ENCODE assay signal across 17 mouse cellular contexts in genomic region chr2:154971919-154972692, GRCm38 (mm10). TPM values are rescaled to one million over a fixed set of nuclear protein-coding genes. Genes with fewer than 3 reads are reported as not detected.
DNase-seq lines count a peak whose midpoint lies in the region; ATAC-seq lines count a peak whose summit lies in the region.
"Had no signal": no experiment of that assay in that cellular context is flagged by ENCODE, and none has a peak within 500 bp of the region (broad histone marks: within the 10 kb centered on the region; RNA-seq: fewer than 3 reads in every experiment).

No protein-coding gene starts in this region.

- no peaks in the 10 kb centered on the region for H3K36me3 ChIP-seq in lung, embryonic 16.5 days (ENCODE audit: control insufficient read depth, insufficient read depth, low read length)
- no peaks in the 10 kb centered on the region for H3K36me3 ChIP-seq in stomach, embryonic 14.5 days (ENCODE audit: control insufficient read depth, insufficient read depth, low read length)
- H3K36me3 ChIP-seq: G1E; hindbrain, embryonic 13.5 days had no signal

- WGBS in lung, embryonic 16.5 days = 13% methylated on average over 18 of the region's 18 CpGs
- WGBS in stomach, embryonic 14.5 days = 31% methylated on average over 18 of the region's 18 CpGs

- no peak overlapping the region for H3K9ac ChIP-seq in lung, embryonic 16.5 days (ENCODE audit: low read length)
- no peak overlapping the region for H3K9ac ChIP-seq in stomach, embryonic 14.5 days (replicated peaks; ENCODE audit: low read depth, low read length)
- H3K9ac ChIP-seq: hindbrain, embryonic 13.5 days had no signal

- no peaks in the 10 kb centered on the region for H3K27me3 ChIP-seq in lung, embryonic 16.5 days (ENCODE audit: control insufficient read depth, insufficient read depth, low read depth, low read length)
- H3K27me3 ChIP-seq in stomach, embryonic 14.5 days (ENCODE audit: control insufficient read depth, insufficient read depth, low read length) = no peaks in the 10 kb centered on the region
- H3K27me3 ChIP-seq: hindbrain, embryonic 13.5 days had no signal

- H3K9me3 ChIP-seq in lung, embryonic 16.5 days (ENCODE audit: control insufficient read depth, low read length) = no peaks in the 10 kb centered on the region
- H3K9me3 ChIP-seq in stomach, embryonic 14.5 days (ENCODE audit: control insufficient read depth, low read depth, low read length) = no peaks in the 10 kb centered on the region
- H3K9me3 ChIP-seq: G1E; hindbrain, embryonic 13.5 days had no signal

- peak overlapping the region; percentile 45 for H3K4me2 ChIP-seq in lung, embryonic 16.5 days (ENCODE audit: low read depth, low read length)
- H3K4me2 ChIP-seq in stomach, embryonic 14.5 days (replicated peaks; ENCODE audit: low read depth, low read length) = peak overlapping the region; percentile 22
- H3K4me2 ChIP-seq: hindbrain, embryonic 13.5 days had no signal

- H3K27ac ChIP-seq in lung, embryonic 16.5 days (ENCODE audit: low read length) = peak overlapping the region; percentile 59
- peak overlapping the region; percentile 59; the same call in 1 of the 2 replicates for H3K27ac ChIP-seq in stomach, embryonic 14.5 days (ENCODE audit: low read length)
- H3K27ac ChIP-seq: hindbrain, embryonic 13.5 days had no signal

- H3K4me1 ChIP-seq in lung, embryonic 16.5 days (replicated peaks; ENCODE audit: control insufficient read depth, insufficient read depth, low read length) = peaks cover 15% of the 10 kb centered on the region
- H3K4me1 ChIP-seq in stomach, embryonic 14.5 days (ENCODE audit: control insufficient read depth, insufficient read depth, low read length) = 0 out of 2 replicates have a peak, but pooled peaks cover 9% of the 10 kb centered on the region

- H3K4me3 ChIP-seq in lung, embryonic 16.5 days (ENCODE audit: low read length) = no peak overlapping the region
- H3K4me3 ChIP-seq in stomach, embryonic 14.5 days (ENCODE audit: low read depth, low read length) = no peak overlapping the region
- H3K4me3 ChIP-seq: erythroblast, embryonic 14.5 days; hindbrain, embryonic 13.5 days had no signal

- DNase-seq in heart, adult 11 months = peak; percentile 61
- no peak for DNase-seq in heart, adult 9 months (ENCODE audit: low spot score in 2 of 2)
- DNase-seq in lung, postnatal 36 days = no peak
- peak; percentile 6 to 10 for DNase-seq in frontal cortex, postnatal 14 days (ENCODE audit: low spot score in 2 of 2)
- DNase-seq in yolk sac, embryonic 10.5 days (ENCODE audit: low spot score) = no peak
- DNase-seq: cerebellum, postnatal 36 days; kidney, adult 9 months; liver; thymus, postnatal 36 days had no signal

- peak; percentile 98 for ATAC-seq in lung, embryonic 16.5 days (ENCODE audit: low read depth)
- ATAC-seq in stomach, embryonic 14.5 days (ENCODE audit: insufficient number of reproducible peaks, insufficient read depth, low FRiP score, low read depth) = peak; percentile 76
- no peak for ATAC-seq in megakaryocyte-erythroid progenitor cell, adult 5-6 weeks (replicated peaks; ENCODE audit: low FRiP score, low TSS enrichment, poor library complexity, severe bottlenecking)

RNA-seq across cellular contexts. Expression of gene Gm14226, which starts 46.0 kb away (rescaled TPM):
- 0.21 and 0.35 TPM in 2 replicates for polyA plus RNA-seq in lung, embryonic 16.5 days (2015; fragmentation: Nextera tagmentation; extraction: Ambion mirVana)
- 1.1 and 3.2 TPM in 2 replicates for polyA plus RNA-seq in stomach, embryonic 14.5 days (2014; fragmentation: Nextera tagmentation; extraction: Ambion mirVana)
- total RNA-seq in megakaryocyte-erythroid progenitor cell, adult 5-6 weeks (2014; fragmentation: Nextera tagmentation) = not detected in 2 replicates
- total RNA-seq in megakaryocyte-erythroid progenitor cell, adult 5-6 weeks (2017) = not detected in 2 replicates
- total RNA-seq: gastrocnemius, adult 8-10 months; megakaryocyte, adult 5-6 weeks had no signal
- polyA plus RNA-seq: erythroblast, embryonic 14.5 days; G1E had no signal

Comparison
In these comparisons a context has a peak if more than half of its experiments do, and no peak if none do; other contexts are left out.
1. DNase-seq: peak in heart, adult 11 months (single experiment) and frontal cortex, postnatal 14 days (2 of 2); none in heart, adult 9 months (0 of 2), lung, postnatal 36 days (single experiment) and yolk sac, embryonic 10.5 days (single experiment).